Mouse (Mus musculus) embryonic fibroblast, embryonic 13.5 days (primary cell): Measurements from ENCODE around the gene Camkk1. TPM values are rescaled to one million over a fixed set of nuclear protein-coding genes. Genes with fewer than 3 reads are reported as not detected.

Experiments
- H3K27ac ChIP-seq: 2 replicates; pipeline ENCODE4 v1.5.1; 2012; ENCODE audit warnings: low read length, control low read depth, inconsistent platforms; ENCODE audit not compliant: insufficient read depth
- H3K4me1 ChIP-seq: 2 replicates; pipeline ENCODE4 v1.6.1; 2011; ENCODE audit warnings: low read length; ENCODE audit not compliant: control insufficient read depth, insufficient read depth
- H3K4me3 ChIP-seq: 2 replicates; pipeline ENCODE4 v1.5.1; 2011; ENCODE audit warnings: mild to moderate bottlenecking, control low read depth, low read length; ENCODE audit not compliant: insufficient read depth
- CTCF ChIP-seq: IDR thresholded peaks from 2 replicates; pipeline ENCODE4 v1.5.1; 2011; ENCODE audit warnings: mild to moderate bottlenecking, control low read depth, low read length, moderate library complexity, borderline replicate concordance; ENCODE audit not compliant: insufficient read depth
- POLR2A ChIP-seq: IDR thresholded peaks from 2 replicates; pipeline ENCODE4 v1.6.1; 2011; ENCODE audit warnings: low read depth, mild to moderate bottlenecking, control low read depth, low read length, moderate library complexity
- polyA plus RNA-seq: library from polyadenylated mRNA; stranded (reverse); fragments of >200 nt; gene quantifications from 2 replicates; pipeline ENCODE4 v1.2.4, GENCODE M21; 2011; ENCODE audit warnings: low read depth; ENCODE audit not compliant: missing spikeins, insufficient read length

Gene Camkk1
- polyA plus RNA-seq, 1 experiment: 6.7 TPM

DNA sequence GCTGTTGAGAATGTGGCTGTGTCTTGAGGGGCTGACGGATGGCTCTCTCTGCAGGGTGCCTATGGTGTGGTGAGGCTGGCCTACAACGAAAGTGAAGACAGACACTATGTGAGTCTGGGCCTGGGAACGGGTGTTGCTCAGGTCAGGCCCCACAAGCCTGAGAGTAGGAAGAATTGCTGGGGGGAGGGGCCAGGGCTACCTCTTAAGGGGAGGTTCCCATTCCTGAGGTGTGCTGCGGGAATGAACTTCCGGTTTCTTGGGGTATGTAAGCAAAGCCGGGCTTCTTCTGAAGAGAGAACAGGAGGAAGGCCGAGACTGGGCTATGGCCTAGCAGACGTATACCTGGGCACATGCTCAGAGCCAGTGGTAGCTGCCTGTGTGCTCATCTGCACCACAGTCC is 8.2 kb downstream of the Camkk1 start:
- TF ChIP-seq POLR2A: no peak
- no peak for TF ChIP-seq CTCF
- no peak overlapping the region for H3K27ac ChIP-seq
- H3K4me3 ChIP-seq: no peak overlapping the region
- H3K4me1 ChIP-seq: peaks cover 12% of the 10 kb centered on the region

DNA sequence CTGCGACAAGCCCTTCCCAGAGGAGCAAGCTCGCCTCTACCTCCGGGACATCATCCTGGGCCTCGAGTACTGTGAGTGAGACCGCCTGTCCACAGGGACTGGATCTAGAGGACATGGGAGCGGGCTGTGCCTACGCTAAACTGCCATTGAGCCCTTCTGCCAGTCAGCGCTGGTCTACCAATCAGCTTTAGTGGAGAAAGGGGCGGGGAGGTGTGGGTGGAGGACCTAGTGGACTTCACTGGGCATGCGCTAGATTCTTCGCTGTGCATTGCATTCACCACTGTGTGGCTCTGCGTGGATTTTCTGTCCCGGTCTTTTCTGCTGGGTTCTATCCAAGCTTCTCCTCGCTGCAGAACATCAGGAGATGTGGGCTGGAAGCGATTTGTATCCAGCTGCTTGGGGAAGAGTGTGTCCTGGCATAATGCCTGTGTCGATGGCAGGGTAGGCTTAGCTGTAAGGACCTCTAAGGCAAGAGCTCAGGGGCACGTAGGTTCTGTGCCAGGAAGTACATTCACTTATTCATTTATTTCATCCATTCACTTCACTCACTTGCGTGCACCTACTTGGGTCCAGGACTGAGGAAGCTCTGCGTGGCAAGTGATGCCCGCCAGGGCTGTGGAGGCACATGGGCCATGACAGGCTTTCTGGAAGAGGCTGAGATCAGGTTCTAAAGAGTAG is 12.2 kb downstream of the Camkk1 start:
- H3K4me1 ChIP-seq: no peaks in the 10 kb centered on the region
- no peak for TF ChIP-seq CTCF
- TF ChIP-seq POLR2A: peak; percentile 52
- H3K27ac ChIP-seq: no peak overlapping the region
- no peak overlapping the region for H3K4me3 ChIP-seq

DNA sequence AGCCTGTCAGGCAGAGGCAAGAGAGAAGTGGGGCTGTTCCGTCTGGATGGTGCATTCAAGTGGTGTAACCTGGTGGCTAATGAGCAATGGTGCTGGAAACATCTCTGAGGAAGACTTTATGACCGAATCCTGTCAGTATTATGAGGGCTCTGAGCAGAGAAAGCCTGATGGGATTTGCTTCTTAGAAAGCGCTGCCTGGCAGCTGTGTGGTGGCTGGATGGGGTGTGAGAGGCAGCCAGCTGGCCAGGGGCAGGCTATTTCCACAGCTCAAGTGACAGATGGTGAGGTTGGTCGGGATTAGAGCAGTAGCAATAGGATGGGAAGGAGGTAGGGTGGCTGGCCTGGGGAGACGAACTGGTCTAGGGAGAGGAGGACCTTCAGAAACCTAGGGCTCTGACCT is 12.7 kb downstream of the Camkk1 start:
- Histone ChIP-seq H3K27ac (no peak overlapping the region), H3K4me1 (0 out of 2 replicates have a peak, but pooled peaks cover under 1% of the 10 kb centered on the region), H3K4me3 (no peak overlapping the region)
- TF ChIP-seq CTCF (no peak), POLR2A (no peak)

DNA sequence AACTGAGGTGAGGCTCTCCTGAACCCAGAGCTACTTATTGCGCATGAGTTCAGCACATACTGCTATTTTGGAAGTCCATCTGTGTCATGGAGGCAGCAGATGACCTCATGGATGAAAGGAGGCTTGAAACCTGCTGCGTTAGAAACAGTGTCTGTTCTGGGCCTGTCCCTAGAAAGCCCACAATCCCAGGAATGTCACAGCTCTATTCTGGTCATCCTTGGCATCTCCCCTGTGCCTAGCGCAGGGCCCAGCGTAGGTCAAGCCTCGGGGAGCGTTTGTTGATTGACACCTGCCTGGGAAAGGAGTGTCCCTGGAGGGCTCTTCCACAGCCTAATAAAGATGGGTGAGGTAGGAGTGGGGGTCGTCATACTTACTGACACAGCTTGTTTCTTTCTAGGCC is 17.3 kb downstream of the Camkk1 start:
- no peak overlapping the region for H3K27ac ChIP-seq
- no peak overlapping the region for H3K4me3 ChIP-seq
- TF ChIP-seq CTCF (no peak), POLR2A (no peak)
- H3K4me1 ChIP-seq: peaks cover 7% of the 10 kb centered on the region; the same call in 1 of the 2 replicates

DNA sequence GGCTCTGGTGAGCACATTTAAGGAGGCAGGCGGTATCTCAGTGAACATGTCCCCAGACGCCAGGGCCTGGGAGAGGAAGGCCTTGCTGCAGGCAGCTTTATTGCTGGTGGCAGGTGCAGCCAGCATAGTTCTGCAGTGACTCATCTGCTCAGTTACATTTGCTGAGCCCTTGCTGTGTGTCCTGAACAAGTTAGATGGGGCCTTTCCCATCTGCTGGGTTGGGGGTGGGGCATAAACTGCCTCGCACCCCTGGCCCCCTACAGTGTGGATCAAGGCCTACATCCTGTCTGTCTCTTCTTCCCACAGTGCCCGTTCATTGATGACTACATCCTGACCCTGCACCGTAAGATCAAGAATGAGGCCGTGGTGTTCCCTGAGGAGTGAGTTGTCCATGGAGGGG is 18.1 kb downstream of the Camkk1 start:
- TF ChIP-seq POLR2A: no peak
- no peak for TF ChIP-seq CTCF
- Histone ChIP-seq H3K27ac (no peak overlapping the region), H3K4me1 (peaks cover 7% of the 10 kb centered on the region; the same call in 1 of the 2 replicates), H3K4me3 (no peak overlapping the region)

DNA sequence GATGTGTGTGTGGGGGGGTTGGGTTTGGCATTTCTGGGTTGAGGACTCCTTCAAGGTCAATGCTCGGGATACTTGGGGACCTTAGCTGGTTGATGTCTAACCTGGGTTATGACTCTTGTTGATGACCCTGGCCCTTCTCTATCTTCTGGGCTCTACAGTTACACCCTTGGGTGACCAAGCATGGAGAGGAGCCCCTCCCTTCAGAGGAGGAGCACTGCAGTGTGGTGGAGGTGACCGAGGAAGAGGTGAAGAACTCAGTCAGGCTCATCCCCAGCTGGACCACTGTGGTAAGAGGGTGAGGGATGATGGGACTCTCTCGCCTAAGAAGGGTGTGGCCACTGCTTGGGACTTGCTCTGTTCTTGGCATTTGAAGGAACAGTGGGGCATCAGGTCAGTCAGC is 18.9 kb downstream of the Camkk1 start:
- Histone ChIP-seq H3K4me3 (no peak overlapping the region), H3K4me1 (peaks cover 7% of the 10 kb centered on the region; the same call in 1 of the 2 replicates), H3K27ac (no peak overlapping the region)
- TF ChIP-seq POLR2A (no peak), CTCF (no peak)

- Histone ChIP-seq H3K27ac (no peak overlapping the region), H3K4me1 (peaks cover 7% of the 10 kb centered on the region; the same call in 1 of the 2 replicates), H3K4me3 (no peak overlapping the region)
- peak; percentile 65; the same call in 1 of the 2 replicates for TF ChIP-seq CTCF
- TF ChIP-seq POLR2A: no peak
Measured at GRCm38 (mm10) chr11:73039102-73039799, 20.4 kb downstream of the Camkk1 start.

GRCm38 (mm10) chr11:73044229-73044755 is 25.5 kb downstream of the Camkk1 start:
- Histone ChIP-seq H3K4me3 (no peak overlapping the region), H3K27ac (no peak overlapping the region), H3K4me1 (no peaks in the 10 kb centered on the region)
- no peak for TF ChIP-seq POLR2A

DNA sequence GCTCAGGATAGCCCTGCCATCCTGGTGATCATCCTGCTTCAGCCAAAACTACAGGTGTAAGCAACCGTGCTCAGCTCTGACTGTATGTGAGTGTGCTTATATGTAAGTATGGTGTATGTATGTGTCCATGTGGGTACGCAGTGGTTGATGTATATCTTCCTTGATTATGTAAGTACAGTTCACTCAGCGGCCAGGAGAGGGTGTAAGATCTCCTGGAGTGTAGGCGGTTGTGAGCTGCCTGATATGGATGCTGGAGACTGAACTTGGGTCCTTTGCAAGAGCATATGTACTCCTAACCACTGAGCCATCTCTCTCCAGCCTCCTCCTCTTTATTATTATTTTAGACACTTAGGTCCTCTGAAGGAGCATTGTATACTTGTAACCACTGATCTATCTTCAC is 26.0 kb downstream of the Camkk1 start:
- Histone ChIP-seq H3K27ac (no peak overlapping the region), H3K4me3 (no peak overlapping the region), H3K4me1 (no peaks in the 10 kb centered on the region)
- TF ChIP-seq POLR2A: no peak
- TF ChIP-seq CTCF: no peak

GRCm38 (mm10) chr11:73047542-73047996 is 28.8 kb downstream of the Camkk1 start, which contains the start of gene Ncbp3:
TSS of gene Ncbp3 (plus strand) at chr11:73047783.
- peak within 1 kb of the TSS; percentile 54 for H3K27ac ChIP-seq
- peak within 1 kb of the TSS; percentile 85 for H3K4me3 ChIP-seq
- no peaks in the 10 kb centered on the region for H3K4me1 ChIP-seq
- TF ChIP-seq POLR2A: peak; percentile 38
- peak; percentile 53; the same call in 1 of the 2 replicates for TF ChIP-seq CTCF
